Mouse (Mus musculus): ENCODE data around the gene B4galnt3.

DNA sequence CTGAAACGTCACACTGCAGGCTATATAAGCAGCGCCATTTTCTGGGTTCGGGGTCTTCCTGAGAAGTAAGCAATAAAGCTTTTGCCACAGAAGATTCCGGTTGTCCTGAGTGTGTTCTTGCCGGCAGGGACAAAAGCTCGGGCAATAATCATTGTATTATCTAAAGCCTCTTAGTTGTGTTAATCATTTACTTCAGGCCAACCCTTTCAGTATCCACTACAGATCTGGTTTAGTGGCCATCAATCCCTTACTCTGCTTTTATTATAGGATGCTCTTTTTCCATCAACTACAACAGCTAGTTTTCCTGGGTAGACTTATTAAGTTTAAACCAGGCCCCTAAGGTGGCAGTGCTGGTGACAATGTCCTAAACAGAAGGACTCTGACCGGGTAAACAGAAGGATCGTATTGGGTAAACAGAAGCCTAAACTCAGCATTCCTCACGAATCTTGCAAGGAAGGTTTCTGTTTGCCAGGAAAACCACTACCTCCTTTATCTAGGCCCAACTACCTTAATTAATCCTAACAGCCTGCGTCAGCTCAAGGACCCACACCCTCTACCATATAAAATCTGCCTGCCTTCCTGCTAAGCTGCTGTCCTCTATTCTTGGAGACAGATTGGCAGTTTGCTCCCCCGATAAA is 24.1 kb upstream of the B4galnt3 start:
- TF ChIP-seq CTCF (IDR thresholded peaks at IDR 0.05; ENCODE audit: borderline replicate concordance, control insufficient read depth, extremely low read depth, insufficient read depth, low read length, poor library complexity) = no peak
- TF ChIP-seq POLR2A (IDR thresholded peaks at IDR 0.05; ENCODE audit: control insufficient read depth, extremely low read depth, insufficient read depth, low read length, poor library complexity) = no peak

Measured in thymus, adult 2 months (tissue).